Mouse (Mus musculus) bone marrow, adult 2 months (tissue): Measurements from ENCODE around the gene 1700123O20Rik. TPM values are rescaled to one million over a fixed set of nuclear protein-coding genes. Genes with fewer than 3 reads are reported as not detected.

Source experiments
- H3K27ac ChIP-seq: fragments of 200-500 bp; 2 replicates; pipeline ENCODE4 v1.5.1; 2012; ENCODE audit warnings: low read depth, mild to moderate bottlenecking, control low read depth, inconsistent platforms, low read length; ENCODE audit not compliant: control insufficient read depth, poor library complexity, insufficient read depth
- H3K4me1 ChIP-seq: fragments of 200-500 bp; 2 replicates; pipeline ENCODE4 v1.6.1; 2011; ENCODE audit warnings: low read length; ENCODE audit not compliant: control insufficient read depth, insufficient read depth
- H3K4me3 ChIP-seq: fragments of 200-500 bp; replicated peaks from 2 replicates; pipeline ENCODE3; 2011; ENCODE audit warnings: mild to moderate bottlenecking, low read depth, low read length, control low read depth; ENCODE audit not compliant: control insufficient read depth
- CTCF ChIP-seq: fragments of 200-500 bp; IDR thresholded peaks from 2 replicates; pipeline ENCODE4 v1.5.1; 2011; ENCODE audit warnings: low read length, control low read depth; ENCODE audit not compliant: control insufficient read depth, insufficient read depth
- POLR2A ChIP-seq: fragments of 200-500 bp; IDR thresholded peaks from 2 replicates; pipeline ENCODE4 v1.6.1; 2011; ENCODE audit warnings: low read depth, mild to moderate bottlenecking, control low read depth, low read length, borderline replicate concordance; ENCODE audit not compliant: control insufficient read depth
- WGBS: fragments of 180-500 bp; shearing (Covaris S2); methylation state at CpG from one replicate; pipeline ENCODE4 v1.1.7; 2018; 5-methylcytosine and 5-hydroxymethylcytosine counted together
- polyA plus RNA-seq: library from polyadenylated mRNA; stranded (reverse); fragments of >200 nt; gene quantifications from 2 replicates; pipeline ENCODE4 v1.2.4, GENCODE M21; 2011; ENCODE audit warnings: low replicate concordance; ENCODE audit not compliant: missing spikeins, insufficient read depth, insufficient read length

The 1700123O20Rik gene
- polyA plus RNA-seq, 1 experiment: 35.0 TPM

DNA sequence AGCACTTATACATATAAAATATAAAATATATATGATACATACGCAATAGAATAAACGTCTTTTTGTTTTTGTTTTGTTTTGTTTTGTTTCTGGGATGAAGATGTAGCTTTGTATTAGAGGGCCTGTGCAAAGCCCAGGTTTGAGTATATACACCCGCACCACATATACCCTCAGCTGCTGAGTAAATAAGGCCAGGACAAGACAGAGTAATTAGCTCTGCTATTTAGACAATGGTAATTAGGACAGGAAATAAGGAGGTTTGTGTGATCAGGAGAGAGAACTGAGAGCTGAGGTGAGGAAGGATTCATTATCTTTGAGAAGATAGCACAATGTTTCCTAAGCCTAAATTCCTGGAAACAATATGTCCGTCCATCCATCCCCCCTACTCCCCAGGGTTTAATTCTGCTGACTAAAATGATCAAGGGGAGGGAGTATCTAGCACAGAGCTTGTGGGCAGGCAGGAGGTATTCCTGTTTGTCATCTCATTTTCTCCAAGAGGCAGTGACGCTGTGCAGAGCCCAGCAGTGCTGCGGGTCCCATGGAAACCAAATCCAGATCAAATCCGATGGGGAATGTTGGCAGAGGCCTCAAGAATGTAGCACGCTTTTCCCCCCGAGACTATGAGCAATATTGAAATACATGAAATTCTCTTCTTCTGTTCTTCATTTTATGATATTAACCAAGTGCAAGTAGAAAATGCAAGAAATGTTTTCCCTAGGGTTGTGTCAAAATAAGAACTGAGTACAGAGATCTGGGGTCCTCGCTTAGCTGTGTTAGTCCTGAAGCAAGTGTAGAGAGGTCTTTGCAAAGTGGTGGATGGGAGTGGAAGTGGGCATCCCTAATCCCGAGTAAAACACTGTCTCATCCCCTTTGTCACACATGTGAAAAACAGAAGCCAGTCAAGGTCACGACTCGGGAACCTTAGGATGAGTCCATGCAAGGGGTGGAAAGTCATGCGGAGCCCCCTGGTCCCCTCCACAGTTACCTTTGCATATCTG is 50.8 kb downstream of the 1700123O20Rik start:
- TF ChIP-seq POLR2A (no peak), CTCF (no peak)
- Histone ChIP-seq H3K4me1 (no peaks in the 10 kb centered on the region), H3K27ac (no peak overlapping the region), H3K4me3 (no peak overlapping the region)
- 81% methylated on average over 14 of the region's 14 CpGs for WGBS

DNA sequence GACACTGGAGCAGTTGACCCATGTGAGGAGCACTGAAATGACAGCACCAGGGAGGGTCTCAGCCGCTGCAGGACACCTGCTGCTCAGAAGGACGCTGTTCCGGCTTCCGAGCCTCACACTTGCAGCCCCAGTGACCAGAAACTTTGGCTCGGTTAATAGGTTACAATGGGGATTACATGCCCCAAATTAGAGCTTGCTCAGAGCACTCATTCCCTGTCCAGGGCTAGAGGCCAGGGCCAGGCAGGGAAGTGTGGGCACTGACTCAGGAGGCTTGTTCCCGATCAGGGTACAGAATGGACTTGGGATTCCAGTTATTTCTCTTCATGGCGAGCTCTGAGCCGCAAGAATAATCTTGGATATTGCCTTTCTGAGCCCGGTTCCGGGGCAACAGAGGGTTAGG is 51.6 kb downstream of the 1700123O20Rik start:
- WGBS: 88% methylated on average over 10 of the region's 10 CpGs

More for the DNA sequence above, 51.6 kb downstream of the 1700123O20Rik start:
- Histone ChIP-seq H3K4me3 (no peak overlapping the region), H3K4me1 (no peaks in the 10 kb centered on the region), H3K27ac (no peak overlapping the region)
- TF ChIP-seq CTCF (no peak), POLR2A (no peak)

Other genes starting within 250 kb of the 1700123O20Rik start
- gene Lrp10, start 222.1 kb upstream of the 1700123O20Rik start, polyA plus RNA-seq: 21.5 and 29.0 TPM in 2 replicates
- 0.80 TPM in 1 of 2 replicates, not detected in the other for gene Rem2, start 210.1 kb upstream of the 1700123O20Rik start, polyA plus RNA-seq
- 15.6 and 49.1 TPM in 2 replicates for gene Prmt5, start 168.7 kb upstream of the 1700123O20Rik start, polyA plus RNA-seq
- 32.6 and 33.5 TPM in 2 replicates for gene Haus4, start 131.6 kb upstream of the 1700123O20Rik start, polyA plus RNA-seq
- gene Ajuba, start 108.7 kb upstream of the 1700123O20Rik start, polyA plus RNA-seq: 5.1 TPM in 1 of 2 replicates, not detected in the other
- 6.6 and 10.2 TPM in 2 replicates for gene 4931414P19Rik, start 80.2 kb upstream of the 1700123O20Rik start, polyA plus RNA-seq
- gene Psmb5, start 68.2 kb upstream of the 1700123O20Rik start, polyA plus RNA-seq: 69.3 and 91.4 TPM in 2 replicates
- gene Psmb11, start 64.8 kb upstream of the 1700123O20Rik start, polyA plus RNA-seq: 0.47 TPM in 1 of 2 replicates, not detected in the other
- not detected in 2 replicates for gene Gm17606, start 45.3 kb upstream of the 1700123O20Rik start, polyA plus RNA-seq
- gene Cdh24, start 44.9 kb upstream of the 1700123O20Rik start, polyA plus RNA-seq: 4.1 and 7.0 TPM in 2 replicates
- 284 and 378 TPM in 2 replicates for gene Acin1, start 715 bp downstream of the 1700123O20Rik start, polyA plus RNA-seq
- not detected in 2 replicates for gene Gm29776, start 12.6 kb downstream of the 1700123O20Rik start, polyA plus RNA-seq
- gene Cebpe, start 26.0 kb downstream of the 1700123O20Rik start, polyA plus RNA-seq: 41.3 and 90.9 TPM in 2 replicates
- 2.6 and 4.5 TPM in 2 replicates for gene Slc7a8, start 95.7 kb downstream of the 1700123O20Rik start, polyA plus RNA-seq
- gene Rnf212b, start 127.9 kb downstream of the 1700123O20Rik start, polyA plus RNA-seq: not detected in 2 replicates
- gene Homez, start 184.7 kb downstream of the 1700123O20Rik start, polyA plus RNA-seq: 2.8 and 5.2 TPM in 2 replicates
- gene Ppp1r3e, start 191.3 kb downstream of the 1700123O20Rik start, polyA plus RNA-seq: 2.0 and 4.9 TPM in 2 replicates
- gene Bcl2l2, start 197.2 kb downstream of the 1700123O20Rik start, polyA plus RNA-seq: 6.7 and 18.1 TPM in 2 replicates
- not detected in 2 replicates for gene Gm20521, start 197.2 kb downstream of the 1700123O20Rik start, polyA plus RNA-seq
- gene Pabpn1, start 206.3 kb downstream of the 1700123O20Rik start, polyA plus RNA-seq: 124 and 140 TPM in 2 replicates
- 4.2 and 4.5 TPM in 2 replicates for gene Slc22a17, start 226.9 kb downstream of the 1700123O20Rik start, polyA plus RNA-seq
- gene Efs, start 239.9 kb downstream of the 1700123O20Rik start, polyA plus RNA-seq: 0.68 and 1.7 TPM in 2 replicates
- not detected in 2 replicates for gene Il25, start 246.5 kb downstream of the 1700123O20Rik start, polyA plus RNA-seq